Mouse (Mus musculus): ENCODE results near the gene Angptl1.

Angptl1 gene

DNA sequence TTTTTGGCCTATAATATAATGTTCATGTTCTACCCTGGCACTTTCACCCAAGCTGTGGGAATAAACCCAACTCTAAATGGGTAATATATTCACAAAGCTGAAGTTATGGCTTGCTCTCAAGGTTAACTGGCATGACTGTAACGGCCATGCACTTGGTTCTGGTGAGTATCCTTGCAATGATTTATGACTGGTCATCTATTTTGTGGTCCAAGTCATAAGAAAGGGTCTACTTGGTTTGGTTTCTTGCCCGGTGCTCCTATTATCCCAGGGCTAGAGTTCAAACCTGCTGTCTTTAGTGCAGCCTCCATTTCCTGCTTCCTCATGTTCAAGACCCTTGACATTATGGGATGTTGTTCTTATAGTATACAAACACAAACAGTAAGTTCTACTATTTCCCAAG lies 46.4 kb downstream of the Angptl1 start:
- DNase-seq: no peak

- DNase-seq: no peak
Observed at GRCm38 (mm10) chr1:156885879-156886278, 47.5 kb downstream of the Angptl1 start.

- no peak for DNase-seq
Observed at GRCm38 (mm10) chr1:156888830-156889229, 50.5 kb downstream of the Angptl1 start.

DNA sequence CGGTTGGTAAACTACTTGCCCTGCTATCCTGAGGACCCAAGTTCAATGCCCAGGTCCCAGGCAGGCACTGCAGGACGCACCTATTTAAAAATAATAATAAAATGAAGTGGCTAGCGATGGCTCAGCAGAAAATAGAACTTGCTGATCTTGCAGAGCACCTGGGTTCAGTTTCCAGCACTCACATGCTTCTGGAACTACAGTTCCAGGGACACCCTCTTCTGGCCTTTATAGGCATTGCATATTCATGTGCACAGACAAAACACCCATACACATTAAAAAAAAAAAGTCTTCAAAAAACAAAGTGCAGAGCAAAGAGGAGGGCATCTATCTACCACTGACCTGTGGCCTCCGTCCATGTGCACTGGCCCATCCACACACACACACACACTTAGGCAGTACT lies 53.2 kb downstream of the Angptl1 start:
- peak in 1 of 2 experiments; percentile 19 for DNase-seq

DNA sequence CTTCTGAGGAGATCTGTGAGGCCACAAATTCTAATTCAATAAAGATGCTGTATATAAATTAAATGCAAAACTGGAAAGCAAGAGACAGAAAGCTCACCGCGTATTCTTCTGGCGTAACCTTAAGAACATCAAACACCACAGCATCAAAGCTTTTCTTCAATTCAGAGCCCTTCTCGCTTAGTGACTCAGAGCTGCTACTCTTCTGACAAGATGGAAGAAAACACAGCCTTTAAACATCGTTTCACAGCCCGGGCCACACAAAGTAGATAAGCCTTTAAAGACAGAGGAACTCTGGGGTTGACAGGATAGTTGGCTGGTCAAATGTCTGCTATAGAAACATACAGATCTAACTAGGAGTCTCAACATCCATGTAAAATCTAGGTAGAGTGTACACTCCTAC lies 63.3 kb downstream of the Angptl1 start:
- no peak for DNase-seq

DNA sequence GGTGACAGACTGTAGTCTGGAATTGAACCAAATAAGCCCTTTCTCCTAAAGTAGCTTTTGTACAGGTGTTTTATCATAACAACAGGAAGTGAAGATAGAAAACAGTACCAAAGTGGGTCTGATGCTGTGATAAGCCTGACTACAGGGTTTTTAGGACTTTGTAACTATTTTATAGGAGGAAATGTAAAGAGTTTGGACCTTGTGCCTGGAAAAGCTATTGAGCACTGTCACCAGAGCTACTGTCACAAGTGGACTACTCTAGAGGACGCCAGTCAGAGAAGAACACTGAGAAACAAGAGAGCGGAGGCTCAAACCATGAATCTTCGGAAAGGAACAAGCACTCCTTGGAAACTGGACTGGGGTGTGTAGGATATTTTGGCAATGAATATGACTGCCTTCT lies 65.5 kb downstream of the Angptl1 start:
- no peak for DNase-seq

DNA sequence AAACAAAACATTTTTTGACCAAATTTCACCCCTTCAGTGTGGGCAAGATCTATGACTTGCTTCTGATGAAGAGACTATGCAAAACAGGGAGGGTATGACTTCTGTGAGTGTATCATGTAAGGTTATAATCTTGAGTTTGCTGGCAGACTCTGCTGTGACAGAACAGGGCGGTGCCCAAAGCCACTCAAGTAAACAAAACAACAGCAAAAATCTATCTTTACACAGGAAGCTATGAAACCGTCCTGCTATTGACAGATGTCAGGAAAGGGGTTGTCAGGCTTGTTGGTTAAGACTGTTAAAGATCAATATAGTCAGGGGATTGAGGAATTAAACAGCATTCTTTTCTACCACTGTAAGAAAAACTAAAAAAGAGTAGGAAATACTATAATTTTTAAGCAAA lies 67.3 kb downstream of the Angptl1 start:
- no peak for DNase-seq

DNA sequence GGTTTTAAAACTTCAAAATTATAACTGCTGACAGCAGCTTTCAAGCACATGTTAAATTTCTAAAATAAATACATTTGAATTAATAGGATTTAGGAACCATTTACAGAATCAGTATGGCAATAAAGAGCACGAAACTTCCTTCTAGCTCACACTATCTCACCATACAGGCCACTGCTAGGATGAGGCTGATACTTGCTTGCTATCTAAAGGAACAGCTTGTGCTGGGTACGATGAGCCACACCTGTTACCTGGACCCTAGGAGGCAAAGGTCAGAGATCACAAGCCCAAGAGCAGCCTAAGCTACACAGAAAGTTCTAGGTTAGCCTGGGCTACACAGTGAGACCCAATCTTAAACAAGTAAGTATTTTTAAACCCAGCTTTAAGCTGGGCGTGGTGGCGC lies 70.9 kb downstream of the Angptl1 start:
- DNase-seq: no peak

DNA sequence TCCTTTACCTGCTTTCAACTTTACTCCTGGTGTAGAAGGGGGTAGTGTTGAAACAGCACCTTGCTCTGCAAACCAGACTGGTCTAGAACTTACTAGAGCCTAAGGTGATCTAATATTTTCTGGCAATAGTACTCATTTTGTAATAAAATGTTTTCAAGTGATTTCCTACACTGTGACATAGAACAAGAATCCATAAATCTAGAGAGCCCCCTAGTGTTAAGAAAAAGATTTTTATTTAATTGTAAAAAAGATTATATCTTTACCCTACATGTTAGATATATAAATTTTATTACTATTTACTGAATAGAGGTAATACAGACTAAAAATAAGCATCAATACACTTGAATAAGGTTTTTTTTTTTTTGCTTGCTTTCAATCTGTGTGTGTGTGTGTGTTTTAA lies 71.5 kb downstream of the Angptl1 start:
- no peak for DNase-seq

All from B cell, adult 2 months (primary cell).